Mouse (Mus musculus) neural tube, embryonic 10.5 days (tissue): Measurements from ENCODE around the gene Vmn2r101.

Experiments used
- DNase-seq: peaks from one replicate; pipeline ENCODE4 v3.0.0-alpha.2; 2017; ENCODE audit warnings: low spot score; ENCODE audit errors: extremely low spot score

Gene Vmn2r101

GRCm38 (mm10) chr17:19576927-19577326, at the start of gene Vmn2r101:
TSS of gene Vmn2r101 (plus strand) at chr17:19577227.
- DNase-seq: no peak

GRCm38 (mm10) chr17:19629328-19629727, 52.3 kb downstream of the Vmn2r101 start:
- DNase-seq: no peak

- DNase-seq: no peak
These were observed 81.4 kb downstream of the Vmn2r101 start for GRCm38 (mm10) chr17:19658447-19658846.

- no peak for DNase-seq
These were observed 83.0 kb downstream of the Vmn2r101 start, which contains the start of gene Vmn2r102 for GRCm38 (mm10) chr17:19660028-19660427. TSS of gene Vmn2r102 (plus strand) at chr17:19660328.
